Mouse (Mus musculus) adrenal gland, adult (tissue): ENCODE measurements around the gene Mpnd.

ENCODE experiments used
- DNase-seq, 2 experiments: peaks; one replicate each; pipeline ENCODE4 v3.0.0; 2022 to 2023; ENCODE audit warnings: low spot score in 1 of 2; ENCODE audit not compliant: inconsistent age in 2 of 2

Mpnd gene

DNA sequence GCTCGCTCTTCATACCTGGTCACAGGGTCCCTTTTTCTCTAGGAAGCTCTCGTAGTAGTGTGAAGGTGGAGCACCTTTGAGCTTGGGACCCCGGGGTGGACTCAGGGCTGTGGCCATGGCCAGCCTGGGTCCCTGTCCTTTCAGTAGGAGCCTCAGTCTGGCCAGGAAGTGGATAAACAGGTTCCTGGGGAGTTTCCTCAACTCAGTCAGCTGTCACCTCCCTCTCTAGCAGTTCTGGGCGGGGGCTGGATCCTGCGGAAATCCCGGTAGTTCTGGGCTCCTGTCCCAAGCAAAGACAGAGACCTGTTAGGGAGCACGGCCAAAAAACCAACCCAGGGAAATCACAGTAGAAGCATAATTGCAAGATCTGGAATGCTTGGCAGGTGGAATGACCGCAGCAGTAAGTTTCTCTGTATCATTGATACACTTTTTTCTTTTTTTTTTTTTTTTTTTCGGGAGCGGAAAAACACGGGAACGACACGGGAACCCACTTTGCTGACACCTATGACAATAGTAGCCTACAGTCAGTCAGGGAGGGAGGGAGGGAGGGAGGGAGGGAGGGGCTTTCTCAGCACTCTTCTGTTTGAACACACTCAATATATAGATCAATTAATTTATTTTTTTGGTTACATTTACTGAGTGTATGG, at the start of gene Mpnd, which contains the start of gene Stap2:
Mpnd (plus strand) TSS at position 297 of the 647 bp plus-strand sequence.
Stap2 (minus strand) TSS at position 170 of the 647 bp plus-strand sequence.
- peak; percentile 40 to 68 for DNase-seq

DNA sequence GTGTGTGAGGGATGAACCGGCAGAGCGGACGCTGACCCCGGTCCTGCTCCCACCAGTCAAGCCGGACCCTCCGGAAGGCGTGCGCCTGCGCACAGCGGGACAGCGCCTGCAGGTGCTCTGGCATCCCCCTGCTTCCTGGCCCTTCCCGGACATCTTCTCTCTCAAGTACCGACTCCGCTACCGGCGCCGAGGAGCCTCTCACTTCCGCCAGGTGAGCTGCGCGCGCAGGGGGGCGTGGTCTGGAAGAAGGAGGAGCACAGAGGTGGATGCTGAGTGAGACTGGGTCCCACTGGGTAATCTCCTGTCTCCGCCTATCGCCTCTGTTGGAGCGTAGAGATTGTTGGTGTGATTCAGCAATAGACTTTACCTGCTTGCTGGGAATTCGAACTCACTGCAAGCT, 49.4 kb upstream of the Mpnd start:
- DNase-seq: peak in 1 of 2 experiments; percentile 71

DNA sequence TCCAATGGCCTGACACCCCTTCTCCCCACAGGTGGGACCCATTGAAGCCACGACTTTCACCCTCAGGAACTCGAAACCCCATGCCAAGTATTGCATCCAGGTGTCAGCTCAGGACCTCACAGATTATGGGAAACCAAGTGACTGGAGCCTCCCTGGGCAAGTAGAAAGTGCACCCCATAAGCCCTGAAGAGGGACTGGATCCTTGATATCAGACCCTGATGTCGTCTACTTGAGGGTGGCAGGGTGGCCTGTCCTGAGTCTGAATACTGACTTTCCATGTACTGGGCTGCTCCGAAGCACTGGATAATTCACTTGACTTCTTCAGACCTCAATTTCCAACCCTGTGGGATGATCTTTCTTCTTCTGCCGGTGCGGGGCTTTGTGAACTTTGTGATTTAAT, 48.9 kb upstream of the Mpnd start:
- DNase-seq: peak in 1 of 2 experiments; percentile 48

DNA sequence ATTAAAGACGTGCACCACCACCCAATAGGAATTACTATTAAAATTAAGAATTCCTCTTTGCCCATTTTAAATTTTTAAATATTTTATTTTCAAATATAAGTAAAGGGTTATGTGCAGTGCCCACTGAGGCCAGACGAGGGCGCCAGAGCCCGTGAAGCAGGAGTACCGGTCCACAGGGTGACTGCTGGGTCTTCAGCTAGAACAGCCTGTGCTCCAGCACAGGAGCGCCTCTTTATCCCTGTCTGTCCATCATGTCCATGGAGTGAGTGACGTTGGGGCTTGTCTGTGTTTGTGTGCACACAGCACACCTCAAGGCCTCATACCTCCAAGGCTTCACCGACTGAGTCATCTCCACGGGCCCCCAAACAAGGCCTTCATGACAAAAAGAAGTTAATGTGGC, 48.3 kb upstream of the Mpnd start:
- DNase-seq: peak; percentile 79 to 89

DNA sequence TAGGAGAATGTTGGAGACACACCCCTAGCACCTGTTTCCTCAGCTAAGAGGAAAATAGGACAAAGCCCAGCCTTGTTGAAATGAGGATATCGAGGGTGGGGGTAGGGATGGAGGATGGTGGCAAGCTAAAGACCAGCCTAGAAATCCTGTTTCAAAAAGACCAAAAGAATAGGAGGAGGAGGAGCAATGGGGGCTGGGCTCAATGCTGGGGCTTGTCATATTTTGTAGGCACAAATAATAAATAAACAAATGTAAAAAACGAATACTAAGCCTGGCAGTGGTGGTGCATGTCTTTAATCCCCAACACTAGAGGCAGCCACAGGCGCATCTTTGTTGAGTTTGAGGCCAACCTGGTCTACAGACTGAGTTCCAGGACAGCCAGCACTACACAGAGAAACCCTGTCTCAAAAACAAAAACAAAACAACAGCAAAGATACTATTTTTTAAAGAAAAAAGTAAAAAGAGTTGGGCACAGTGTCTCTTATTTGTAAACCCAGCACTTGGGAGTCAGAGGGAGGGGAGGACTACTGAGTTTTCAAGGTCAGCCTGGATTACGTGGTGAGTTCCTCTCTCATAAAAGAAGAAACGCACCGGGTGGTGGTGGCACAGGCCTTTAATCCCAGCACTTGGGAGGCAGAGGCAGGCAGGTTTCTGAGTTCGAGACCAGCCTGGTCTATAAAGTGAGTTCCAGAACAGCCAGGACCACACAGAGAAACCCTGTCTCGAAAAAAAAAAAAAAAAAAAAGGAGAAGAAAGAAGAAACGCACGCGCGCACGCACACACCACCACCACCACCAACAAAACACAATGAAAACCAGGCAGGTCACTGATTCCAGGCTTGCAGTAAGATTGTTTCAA, 47.6 kb upstream of the Mpnd start:
- DNase-seq: peak; percentile 35 to 56

DNA sequence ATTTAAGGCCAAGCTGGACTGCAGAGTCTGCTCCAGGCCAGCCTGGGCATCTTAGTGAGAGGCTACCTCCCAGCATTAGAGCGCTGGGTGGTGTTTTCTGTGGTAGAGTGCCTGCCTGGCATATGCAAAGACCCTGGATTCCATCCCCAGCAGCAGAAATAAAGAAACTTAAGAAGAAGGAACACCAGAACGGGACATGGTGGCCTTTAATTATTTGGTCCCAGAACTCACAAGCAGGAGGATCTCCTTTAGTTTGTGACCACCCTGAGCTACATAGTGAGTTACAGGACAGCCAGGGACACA, 47.0 kb upstream of the Mpnd start:
- DNase-seq: no peak

DNA sequence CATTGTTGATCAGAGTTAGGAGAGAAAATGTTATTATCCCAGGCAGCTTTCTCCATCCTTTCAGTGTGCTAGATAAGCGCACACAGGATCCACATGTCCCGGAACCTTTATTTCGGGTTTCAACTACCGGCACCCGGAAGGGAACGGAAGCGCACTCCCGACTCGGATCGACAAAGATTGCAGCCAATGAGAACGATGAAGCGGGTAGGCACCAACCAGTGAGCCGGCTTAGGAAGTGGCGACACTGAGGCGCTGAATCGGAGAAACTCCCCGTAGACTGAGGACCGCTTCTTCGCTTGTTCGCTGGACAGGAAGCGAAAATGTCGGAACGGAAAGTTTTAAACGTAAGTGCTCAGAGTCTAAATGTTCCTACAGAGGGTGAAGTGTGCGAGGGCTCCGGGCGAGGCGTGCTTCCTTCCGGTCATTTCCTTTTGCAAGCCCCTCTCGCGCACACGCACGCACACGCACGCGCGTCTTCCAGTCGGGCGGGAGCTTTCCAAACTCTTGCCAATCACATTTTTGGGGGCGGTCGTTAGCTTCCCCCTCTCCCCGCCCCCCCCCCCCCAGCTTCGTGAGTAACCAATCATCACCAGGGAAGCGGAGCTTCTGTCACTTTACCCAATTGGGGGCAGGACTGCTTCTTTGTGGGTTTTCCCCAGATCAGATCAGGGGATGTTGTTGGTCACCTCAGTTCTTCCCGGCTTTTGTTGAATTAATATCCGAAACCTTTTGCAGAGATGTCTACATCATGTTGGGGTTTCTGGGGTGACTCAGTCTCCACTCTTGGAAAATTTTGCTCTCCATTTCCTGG, 46.4 kb upstream of the Mpnd start, which contains the start of gene Yju2:
Yju2 (plus strand) TSS at position 182 of the 811 bp plus-strand sequence.
- peak; percentile 93 to 99 for DNase-seq

DNA sequence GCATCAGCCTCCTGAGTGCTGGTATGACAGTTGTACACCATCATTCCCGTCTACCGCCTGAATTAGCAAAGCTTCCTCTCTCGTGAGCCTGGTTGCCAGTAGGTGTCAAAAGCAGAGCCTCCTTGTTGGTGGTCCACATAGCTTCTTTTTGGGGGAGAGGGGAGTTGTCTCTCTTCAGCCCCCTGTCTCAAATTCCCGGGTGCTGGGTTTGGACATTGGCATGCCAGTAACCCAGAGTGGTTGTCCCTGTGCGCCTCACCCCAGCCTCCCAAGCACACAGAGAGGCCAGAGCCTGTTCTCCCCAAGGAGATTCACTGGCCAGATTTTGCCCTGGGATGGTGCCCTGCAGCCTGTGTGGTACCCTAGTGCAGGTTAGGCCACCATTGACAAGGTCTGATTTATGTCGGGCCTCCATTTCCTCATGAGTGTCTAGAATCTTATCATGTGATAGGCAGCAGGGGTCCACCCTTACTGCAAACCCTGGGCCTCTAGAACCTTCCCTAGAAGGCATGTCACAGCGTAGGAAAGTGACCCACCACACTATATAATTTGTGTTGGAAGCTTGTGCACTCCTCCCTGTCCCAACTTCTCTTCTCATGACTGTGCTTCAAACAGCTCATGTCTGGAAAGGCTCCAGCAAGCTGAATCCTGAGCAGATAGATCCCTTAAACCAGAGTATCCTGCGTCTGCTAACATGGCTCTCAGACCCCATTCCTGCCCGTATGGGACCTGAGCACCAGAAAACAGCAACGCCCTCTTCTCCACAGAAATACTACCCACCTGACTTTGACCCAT, 45.4 kb upstream of the Mpnd start:
- peak in 1 of 2 experiments; percentile 28 for DNase-seq

DNA sequence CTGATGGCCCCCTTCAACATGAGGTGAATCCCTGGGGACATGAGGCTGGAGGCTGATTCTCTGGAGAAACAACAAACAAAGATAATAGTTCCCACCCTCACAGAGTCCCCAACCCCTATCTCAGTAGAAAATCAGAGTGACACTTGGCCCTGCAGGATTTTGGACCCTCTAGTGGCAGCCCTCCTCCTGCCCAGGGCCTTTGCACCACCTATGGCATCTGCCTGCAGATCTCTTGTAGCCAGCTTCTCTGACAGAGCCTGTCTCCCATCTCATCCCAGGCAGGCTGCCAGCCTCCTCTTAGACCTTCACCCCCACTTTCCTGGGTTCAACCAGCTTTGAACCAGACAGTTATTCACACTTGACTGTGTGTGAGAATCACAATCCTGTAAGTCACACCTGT, 44.7 kb upstream of the Mpnd start:
- no peak for DNase-seq

DNA sequence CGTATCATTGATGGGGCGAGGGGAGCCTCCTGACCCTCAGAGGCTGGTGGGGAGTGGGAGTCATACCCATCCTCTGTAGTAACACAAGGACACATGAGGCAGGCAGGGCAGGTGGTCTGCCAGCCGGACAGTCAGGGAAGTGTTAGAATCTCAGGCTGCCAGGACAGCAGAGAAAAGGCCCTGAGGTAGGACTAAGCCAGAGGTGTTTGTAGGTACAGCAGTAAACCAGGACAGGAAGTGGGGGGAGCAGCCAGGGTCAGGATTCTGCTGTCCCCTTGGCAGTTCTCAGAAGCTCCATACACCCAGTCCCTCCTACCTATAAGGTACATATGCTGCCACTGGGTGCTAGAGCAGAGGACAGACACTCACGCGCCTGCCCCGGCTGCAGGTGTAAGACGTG, 43.9 kb upstream of the Mpnd start:
- DNase-seq: no peak

DNA sequence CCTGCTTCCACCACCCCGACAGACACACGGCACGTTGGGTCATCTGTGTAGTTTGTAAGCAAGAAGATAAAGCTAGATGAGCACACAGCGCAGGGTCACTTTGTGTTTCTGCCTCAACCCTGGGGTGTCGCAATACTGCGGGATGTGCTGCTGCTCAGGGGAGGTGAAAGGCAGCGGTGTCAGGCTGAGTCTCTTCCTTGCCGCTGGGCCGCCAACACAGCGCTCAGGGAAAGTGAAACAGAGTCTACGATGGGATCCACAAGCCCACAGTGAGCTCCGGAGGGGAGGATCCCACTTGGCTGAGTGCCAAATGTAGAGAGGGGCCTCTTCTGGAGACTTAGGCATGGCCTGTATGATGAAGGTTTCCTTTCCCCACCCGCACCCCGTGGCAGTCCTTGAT, 42.3 kb upstream of the Mpnd start:
- no peak for DNase-seq

DNA sequence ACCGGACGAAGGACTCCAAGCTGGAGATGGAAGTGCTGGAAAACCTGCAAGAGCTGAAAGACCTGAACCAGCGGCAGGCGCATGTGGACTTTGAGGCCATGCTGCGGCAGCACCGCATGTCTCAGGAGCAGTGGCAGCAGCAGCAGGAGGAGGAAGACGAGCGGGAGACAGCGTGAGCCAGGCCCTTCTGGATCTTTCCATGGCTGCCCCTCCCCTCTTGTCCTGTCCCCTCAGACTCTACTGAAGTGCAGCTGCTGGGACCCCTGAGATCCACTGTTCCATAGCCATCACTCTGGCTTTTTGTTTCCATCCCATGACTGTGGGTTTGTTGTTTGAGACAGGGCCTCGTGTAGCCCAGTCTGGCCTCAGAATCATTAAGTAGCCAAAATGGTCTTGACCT, 41.0 kb upstream of the Mpnd start:
- no peak for DNase-seq

DNA sequence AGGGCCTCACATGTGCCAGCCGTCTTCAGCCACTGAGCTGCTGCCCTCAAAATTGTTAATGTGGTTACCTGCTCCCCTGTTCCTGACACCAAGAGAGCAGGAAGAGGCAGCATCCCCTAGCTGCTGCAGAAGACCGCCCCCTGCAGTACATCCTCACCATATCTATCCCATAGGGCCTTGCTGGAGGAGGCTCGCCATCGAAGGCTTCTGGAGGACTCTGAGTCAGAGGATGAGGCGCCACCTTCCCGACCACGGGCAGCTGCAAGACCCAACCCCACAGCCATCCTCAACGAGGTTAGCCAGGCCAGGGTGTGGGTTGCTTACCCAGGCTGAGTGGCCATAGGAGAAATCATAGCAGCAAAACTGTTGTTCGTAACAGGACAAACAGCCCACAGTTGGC, 40.5 kb upstream of the Mpnd start:
- DNase-seq: no peak

DNA sequence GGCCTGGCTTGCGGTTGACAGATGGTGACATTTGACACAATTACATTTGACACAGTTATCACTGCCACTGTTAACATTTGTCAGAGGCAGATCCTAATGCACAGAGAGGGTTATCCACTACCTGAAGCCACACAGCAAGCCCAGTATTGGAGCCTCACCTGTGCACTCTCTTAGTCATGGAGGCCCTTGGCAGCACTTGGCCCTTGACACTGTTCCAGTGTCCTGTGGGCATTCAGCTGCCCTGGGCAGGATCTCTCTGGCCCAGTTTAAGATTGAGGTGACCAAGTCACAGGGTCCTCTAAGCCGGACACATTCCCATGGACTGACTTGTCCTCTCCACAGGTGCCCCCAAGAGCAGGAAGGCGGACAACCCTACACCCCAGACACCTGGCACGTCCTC, 38.3 kb upstream of the Mpnd start:
- DNase-seq: no peak

DNA sequence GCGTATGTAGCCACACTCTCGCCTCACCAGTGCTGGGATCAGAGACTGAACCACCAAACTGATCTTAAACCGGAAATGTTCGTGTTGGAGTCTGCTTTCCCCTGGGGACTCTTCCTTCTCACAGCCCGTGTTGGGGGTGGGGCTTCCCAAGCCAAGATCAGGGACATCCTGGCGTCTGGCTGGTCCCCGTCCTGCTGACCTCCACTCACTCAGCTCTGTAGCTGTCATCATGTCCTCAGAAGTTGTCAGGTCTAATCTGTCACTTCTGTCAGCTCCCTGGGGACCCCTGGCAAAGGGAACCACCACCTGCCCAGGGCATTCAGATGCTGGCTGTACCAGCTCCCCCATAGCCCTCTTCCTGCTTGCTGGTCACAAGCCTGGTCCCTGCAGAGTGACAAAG, 37.3 kb upstream of the Mpnd start:
- peak in 1 of 2 experiments; percentile 26 for DNase-seq

DNA sequence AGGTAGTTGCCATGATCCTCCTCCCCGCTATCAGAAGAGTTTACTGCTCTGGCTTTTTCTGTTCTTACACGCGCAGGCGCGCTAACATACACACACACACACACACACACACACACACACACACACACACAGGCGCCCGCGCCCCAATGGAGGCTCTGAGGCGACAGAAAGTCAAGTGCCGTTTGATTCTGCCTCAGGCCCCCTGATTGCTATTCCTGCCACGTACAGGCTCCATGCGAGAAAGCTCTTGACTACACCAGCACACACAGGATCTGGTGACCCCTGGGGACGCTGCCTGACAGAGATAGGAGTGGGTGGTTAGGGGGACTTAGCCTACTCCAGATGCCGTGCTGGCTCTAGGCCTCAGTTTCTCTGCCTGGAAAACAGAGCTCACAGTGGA, 36.0 kb upstream of the Mpnd start:
- no peak for DNase-seq

DNA sequence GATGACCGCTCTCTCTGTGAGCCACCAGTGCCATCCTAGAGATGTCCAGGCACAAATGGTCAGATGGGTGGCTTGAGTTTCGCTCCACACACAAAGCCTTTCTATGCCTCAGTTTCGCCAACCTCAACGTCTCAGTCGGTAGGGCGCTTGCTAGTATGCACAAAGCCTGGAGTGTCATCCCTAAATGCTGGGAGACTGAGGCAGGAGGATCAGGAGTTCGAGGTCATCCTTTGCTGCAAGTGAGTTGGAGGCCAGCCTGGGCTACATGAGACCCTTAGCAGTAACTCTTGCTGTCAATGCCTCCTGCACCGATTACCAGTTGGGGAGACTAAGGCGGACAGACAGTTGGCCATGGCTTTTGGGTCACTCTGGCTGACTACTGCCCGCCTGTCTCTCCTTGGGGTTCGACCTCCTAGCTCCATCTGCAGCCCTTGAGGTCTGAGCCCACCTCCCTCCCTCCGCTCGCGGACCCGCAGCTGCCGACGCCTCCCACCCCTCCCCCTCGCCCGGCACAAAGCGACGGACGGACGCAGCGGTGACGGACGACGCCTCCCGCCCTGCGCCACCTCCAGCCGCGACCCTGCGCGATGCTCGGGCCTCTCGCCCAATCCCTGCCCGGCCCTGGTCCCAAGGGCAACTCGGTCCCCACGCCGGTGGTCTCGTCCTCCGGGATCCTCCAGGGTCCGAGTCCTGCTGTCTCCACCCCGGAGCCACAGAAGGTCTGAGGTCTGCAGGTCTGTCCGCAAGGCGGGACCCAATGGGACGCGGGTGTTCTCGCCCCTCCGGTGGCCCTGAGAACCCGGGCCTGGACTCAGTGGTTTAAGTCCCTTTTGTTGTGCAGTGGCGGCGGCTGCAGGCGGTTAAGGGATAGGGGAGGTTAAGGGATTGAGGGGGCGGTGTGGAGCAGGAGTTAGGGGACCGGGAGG, 35.3 kb upstream of the Mpnd start, which contains the start of gene Shd:
Shd (plus strand) TSS at position 502 of the 926 bp plus-strand sequence.
- DNase-seq: peak; percentile 29 to 65

DNA sequence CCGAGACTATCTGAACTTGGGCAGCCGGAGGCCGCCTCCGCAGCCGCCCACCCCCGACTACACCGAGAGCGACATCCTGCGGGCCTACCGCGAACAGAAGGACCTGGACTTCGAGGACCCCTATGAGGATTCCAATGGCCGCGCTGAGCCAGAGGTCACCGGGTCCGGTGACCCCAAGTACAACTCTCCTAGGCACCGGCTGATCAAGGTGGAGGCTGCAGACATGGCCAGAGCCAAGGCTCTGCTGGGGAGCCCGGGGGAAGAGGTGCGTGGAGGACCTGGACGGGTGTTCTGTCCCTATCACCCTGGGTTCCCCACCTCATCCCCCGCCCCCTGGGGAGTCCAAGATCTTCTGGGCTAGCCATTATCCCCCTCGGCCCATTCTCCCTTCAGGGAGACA, 34.1 kb upstream of the Mpnd start:
- DNase-seq: no peak

DNA sequence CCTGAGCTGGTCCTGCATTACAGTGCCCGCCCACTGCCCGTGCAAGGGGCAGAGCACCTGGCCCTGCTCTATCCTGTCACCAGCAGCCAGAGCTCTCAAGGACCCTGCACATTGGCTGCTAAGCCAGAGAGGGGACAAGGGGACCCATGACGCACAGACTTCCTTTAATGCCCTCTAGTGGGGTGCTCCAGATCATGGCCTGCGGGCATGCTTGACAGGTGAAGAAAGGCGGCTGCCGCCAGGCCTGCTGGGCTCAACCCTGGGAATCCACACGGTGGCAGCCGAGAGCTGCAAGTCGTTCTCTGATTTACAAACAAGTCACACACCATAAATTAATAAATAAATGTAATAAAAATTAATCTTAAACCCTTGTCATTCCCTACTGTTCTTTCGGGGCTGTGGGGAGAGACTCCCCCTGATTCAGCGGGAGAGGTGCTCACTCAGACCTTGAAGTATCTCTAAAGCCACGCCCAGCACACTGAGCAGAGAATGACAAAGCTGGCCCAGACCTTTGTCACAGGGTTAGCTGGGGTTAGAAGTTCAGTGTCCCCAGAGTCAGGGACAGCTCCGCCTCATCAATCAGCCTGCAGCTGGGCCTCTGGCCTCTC, 29.2 kb upstream of the Mpnd start:
- peak; percentile 83 to 93 for DNase-seq
